Mouse (Mus musculus) liver, embryonic 16.5 days (tissue): ENCODE data around the gene Ttc21a. TPM values are rescaled to one million over a fixed set of nuclear protein-coding genes. Genes with fewer than 3 reads are reported as not detected.

Source experiments
- polyA plus RNA-seq: library from polyadenylated mRNA; unstranded; fragments of >200 nt; fragmentation: Nextera tagmentation; extraction: Ambion mirVana; gene quantifications from 2 replicates; pipeline ENCODE4 v1.2.1, GENCODE M21; 2015

The Ttc21a gene
- polyA plus RNA-seq, 1 experiment from 2014 or later: 0.21 TPM

Other genes with a start within 250 kb of the Ttc21a start
- gene Scn10a, start 218.3 kb upstream of the Ttc21a start, polyA plus RNA-seq: 0.02 TPM in 1 of 2 replicates, not detected in the other
- gene Scn11a, start 112.2 kb upstream of the Ttc21a start, polyA plus RNA-seq: 0.02 and 0.04 TPM in 2 replicates
- gene Wdr48, start 42.7 kb upstream of the Ttc21a start, polyA plus RNA-seq: 19.4 and 21.1 TPM in 2 replicates
- gene Gorasp1, start within 50 bp of the Ttc21a start, polyA plus RNA-seq: 10.6 and 12.1 TPM in 2 replicates
- 2.5 and 3.3 TPM in 2 replicates for gene Csrnp1, start 47.1 kb downstream of the Ttc21a start, polyA plus RNA-seq
- 0.15 and 0.26 TPM in 2 replicates for gene Xirp1, start 86.0 kb downstream of the Ttc21a start, polyA plus RNA-seq
- 3.1 and 3.2 TPM in 2 replicates for gene Cx3cr1, start 132.3 kb downstream of the Ttc21a start, polyA plus RNA-seq
- gene Ccr8, start 154.5 kb downstream of the Ttc21a start, polyA plus RNA-seq: 0.07 TPM in 1 of 2 replicates, not detected in the other
- 113 and 118 TPM in 2 replicates for gene Slc25a38, start 172.8 kb downstream of the Ttc21a start, polyA plus RNA-seq
- 727 and 769 TPM in 2 replicates for gene Rpsa, start 190.1 kb downstream of the Ttc21a start, polyA plus RNA-seq
- gene Mobp, start 212.1 kb downstream of the Ttc21a start, polyA plus RNA-seq: not detected in 2 replicates